Mouse (Mus musculus) urinary bladder, postnatal 25 days (tissue): ENCODE data around the gene Wfdc9.

Experiments used
- DNase-seq: peaks from one replicate; pipeline ENCODE4 v3.0.0; 2022; ENCODE audit warnings: low spot score

The Wfdc9 gene

GRCm38 (mm10) chr2:164656483-164656882 lies at the start of gene Wfdc9:
TSS of gene Wfdc9 (minus strand) at chr2:164656583.
- DNase-seq = no peak

- no peak for DNase-seq
Measured at GRCm38 (mm10) chr2:164705991-164706390, 49.6 kb upstream of the Wfdc9 start.

DNA sequence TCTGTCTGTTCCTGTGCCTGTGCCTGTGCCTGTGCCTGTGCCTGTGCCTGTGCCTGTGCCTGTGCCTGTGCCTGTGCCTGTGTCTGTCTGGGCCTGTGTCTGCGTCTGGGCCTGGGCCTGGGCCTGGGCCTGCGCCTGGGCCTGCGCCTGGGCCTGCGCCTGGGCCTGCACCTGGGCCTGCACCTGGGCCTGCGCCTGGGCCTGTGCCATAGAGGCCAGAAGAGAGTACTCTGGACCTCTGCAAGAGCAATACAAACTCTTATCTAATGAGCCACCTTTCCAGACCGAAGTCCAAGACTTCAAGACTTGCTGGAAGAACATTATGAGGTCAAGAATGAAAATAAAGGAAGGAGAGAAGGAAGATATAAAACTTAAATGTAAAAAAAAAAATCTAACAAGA lies 48.9 kb upstream of the Wfdc9 start:
- no peak for DNase-seq

- no peak for DNase-seq
Measured at GRCm38 (mm10) chr2:164704235-164704634, 47.9 kb upstream of the Wfdc9 start.

GRCm38 (mm10) chr2:164701761-164702160 lies 45.4 kb upstream of the Wfdc9 start:
- no peak for DNase-seq

- no peak for DNase-seq
Measured at GRCm38 (mm10) chr2:164700959-164701358, 44.6 kb upstream of the Wfdc9 start.

DNA sequence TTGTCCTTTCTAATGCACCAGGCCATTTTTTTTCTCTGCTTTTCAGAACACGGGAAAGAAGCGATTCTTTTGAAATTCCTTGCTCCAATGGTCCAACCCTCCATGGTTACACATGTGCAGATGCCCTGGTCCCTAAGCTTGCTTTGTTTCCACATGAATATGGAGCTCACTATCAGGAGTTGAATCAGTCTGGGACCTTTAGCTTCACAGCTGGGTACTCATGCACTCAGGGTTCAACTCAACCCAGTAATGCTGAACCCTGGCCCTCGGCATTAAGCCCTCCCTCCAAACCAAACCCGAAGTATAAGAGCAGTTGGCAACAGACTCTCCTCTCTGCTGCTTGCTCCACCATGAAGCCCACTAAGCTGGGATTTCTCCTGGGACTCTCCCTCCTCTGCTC lies 41.8 kb upstream of the Wfdc9 start, which contains the start of gene Spint4:
TSS of gene Spint4 (plus strand) at position 301 of the 400 bp plus-strand sequence.
- no peak for DNase-seq

DNA sequence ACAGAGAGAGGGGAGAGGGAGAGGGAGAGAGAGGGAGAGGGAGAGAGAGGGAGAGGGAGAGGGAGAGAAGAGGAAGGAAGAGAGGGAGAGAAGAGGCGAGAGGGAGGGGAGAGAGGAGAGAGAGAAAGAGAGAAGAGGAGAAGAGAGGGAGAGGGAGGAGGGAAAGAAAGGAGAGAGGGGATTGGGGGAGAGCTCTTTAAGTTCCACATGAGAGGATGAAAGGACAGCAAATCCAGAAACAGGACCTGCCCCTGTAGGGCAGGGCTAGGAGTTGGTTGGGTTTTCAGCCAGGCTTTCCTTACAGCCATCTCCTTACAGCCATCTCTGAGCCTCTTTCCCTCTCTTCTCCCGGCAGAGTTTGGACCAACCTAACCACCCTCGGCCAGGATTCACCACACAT lies 28.4 kb upstream of the Wfdc9 start, which contains the start of gene Wfdc13:
TSS of gene Wfdc13 (plus strand) at position 301 of the 400 bp plus-strand sequence.
- DNase-seq = no peak

- no peak for DNase-seq
Measured at GRCm38 (mm10) chr2:164679906-164680305, 23.5 kb upstream of the Wfdc9 start.

DNA sequence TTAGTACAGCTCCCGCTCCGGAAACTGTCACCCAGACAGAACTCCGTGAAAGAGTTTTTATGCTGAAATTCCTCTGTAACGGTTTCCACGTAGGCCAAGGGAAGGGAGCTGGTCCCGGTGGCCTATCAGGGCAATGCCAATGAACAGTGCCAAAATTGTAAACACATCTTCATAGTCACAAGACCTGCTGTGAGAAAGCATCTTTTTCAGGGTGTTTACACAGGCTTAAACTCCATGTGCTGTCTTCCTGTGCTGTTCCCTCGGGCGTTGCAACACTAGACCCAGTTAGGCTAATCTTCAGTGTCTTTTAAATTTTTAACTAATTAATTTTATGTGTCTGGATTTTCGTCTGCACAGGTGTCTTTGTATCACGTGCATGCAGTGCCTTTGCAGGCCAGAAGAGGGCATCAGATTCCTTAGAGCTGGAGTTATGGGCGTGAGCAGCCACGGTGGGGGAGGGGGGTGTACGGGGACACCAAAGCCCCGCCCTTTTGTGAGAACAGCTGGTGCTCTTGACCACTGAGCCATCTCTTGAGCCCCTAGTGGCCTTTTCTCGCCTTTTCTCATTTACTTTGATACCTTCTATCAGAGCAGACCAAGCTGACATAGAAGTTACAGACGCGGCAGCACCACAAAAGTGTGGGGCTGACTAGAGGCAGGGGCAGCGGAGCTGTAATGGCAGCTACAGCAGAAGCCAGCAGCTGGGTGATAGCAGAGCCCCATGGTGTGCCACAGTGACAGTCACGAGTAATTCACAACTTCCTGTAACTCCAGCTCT lies 22.7 kb upstream of the Wfdc9 start:
- peak; percentile 56 for DNase-seq

DNA sequence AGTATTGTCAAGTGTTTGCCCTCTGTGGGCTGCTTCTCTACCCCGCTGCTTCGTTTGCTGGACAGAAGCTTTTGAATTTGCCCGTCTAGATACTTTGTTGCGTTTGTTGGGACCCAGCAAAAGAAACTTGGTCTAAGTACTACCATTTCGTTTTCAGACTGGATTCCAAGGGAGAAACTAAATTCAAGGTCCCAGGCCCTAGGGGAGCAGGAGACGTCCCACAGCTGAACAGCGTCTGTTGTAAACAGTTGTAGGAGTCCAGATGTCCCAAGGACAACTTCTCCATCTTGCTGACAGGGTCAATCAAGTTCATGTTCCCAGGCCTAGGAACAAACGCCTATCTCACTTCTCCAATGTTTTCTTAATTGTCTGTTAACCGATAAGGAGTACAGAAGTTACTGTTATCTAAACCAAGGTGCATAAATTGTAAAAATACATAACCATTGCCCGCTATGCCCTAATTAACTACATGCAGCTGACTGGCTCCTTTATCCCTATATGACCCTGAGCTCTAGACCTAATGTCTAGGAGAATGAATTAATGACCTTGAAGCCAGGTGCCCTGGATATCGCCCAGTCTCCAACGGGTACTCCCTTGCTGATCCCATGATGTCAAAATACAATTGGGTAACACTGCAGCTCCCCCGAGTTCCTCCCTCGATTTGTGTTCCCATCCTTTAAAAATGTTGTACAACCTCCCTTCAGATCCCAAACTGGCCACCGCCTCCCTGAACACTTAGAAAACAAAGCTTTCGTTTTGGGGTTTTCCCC lies 20.7 kb upstream of the Wfdc9 start:
- DNase-seq = no peak

GRCm38 (mm10) chr2:164676103-164676502 lies 19.7 kb upstream of the Wfdc9 start:
- DNase-seq = no peak

GRCm38 (mm10) chr2:164673987-164674386 lies 17.6 kb upstream of the Wfdc9 start, which contains the start of gene Wfdc11:
TSS of gene Wfdc11 (minus strand) at chr2:164674087.
- no peak for DNase-seq

DNA sequence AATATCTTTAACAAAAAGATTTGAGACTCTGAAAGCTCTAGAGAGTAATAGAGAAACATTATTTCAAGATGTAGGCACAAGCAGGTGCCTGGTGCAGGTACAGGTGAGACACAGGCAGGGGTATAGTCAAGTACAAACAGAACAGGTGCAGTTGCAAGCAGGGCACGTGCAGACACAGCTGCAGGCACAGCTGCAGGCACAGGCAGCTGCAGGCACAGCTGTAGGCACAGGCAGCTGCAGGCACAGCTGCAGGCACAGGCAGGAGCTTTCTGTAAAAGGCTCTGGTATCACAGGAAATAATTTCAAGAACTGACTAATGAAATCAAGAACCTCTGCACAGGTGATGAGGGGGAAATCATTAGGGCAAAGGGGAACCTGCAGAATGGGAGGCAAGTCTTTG lies 14.6 kb upstream of the Wfdc9 start:
- no peak for DNase-seq

- DNase-seq = no peak
Measured at GRCm38 (mm10) chr2:164670261-164670660, 13.9 kb upstream of the Wfdc9 start.

- DNase-seq = no peak
Measured at GRCm38 (mm10) chr2:164664851-164665250, 8.5 kb upstream of the Wfdc9 start.

DNA sequence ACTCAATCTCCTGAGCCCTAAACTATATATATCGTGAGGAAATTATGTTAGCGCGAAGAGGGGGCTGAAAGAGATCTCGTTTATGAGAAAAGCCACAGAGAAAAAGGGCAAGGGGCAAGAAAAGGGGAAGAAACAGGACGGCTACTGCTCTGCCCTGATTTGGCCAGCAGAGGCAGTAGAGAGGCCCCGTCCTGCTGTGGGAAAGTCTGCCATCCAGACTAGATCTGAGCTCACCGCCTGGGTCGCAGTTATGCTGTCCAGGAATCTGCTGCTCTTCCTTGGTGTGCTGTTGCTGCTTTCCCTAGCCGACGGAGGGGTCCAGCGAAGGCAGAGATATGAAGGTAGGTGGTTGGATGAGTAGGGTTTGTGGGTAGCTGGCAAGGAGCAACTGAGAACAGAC lies 525 bp downstream of the Wfdc9 start, which contains the start of gene Wfdc10:
TSS of gene Wfdc10 (plus strand) at position 189 of the 400 bp plus-strand sequence.
- DNase-seq = peak; percentile 26

DNA sequence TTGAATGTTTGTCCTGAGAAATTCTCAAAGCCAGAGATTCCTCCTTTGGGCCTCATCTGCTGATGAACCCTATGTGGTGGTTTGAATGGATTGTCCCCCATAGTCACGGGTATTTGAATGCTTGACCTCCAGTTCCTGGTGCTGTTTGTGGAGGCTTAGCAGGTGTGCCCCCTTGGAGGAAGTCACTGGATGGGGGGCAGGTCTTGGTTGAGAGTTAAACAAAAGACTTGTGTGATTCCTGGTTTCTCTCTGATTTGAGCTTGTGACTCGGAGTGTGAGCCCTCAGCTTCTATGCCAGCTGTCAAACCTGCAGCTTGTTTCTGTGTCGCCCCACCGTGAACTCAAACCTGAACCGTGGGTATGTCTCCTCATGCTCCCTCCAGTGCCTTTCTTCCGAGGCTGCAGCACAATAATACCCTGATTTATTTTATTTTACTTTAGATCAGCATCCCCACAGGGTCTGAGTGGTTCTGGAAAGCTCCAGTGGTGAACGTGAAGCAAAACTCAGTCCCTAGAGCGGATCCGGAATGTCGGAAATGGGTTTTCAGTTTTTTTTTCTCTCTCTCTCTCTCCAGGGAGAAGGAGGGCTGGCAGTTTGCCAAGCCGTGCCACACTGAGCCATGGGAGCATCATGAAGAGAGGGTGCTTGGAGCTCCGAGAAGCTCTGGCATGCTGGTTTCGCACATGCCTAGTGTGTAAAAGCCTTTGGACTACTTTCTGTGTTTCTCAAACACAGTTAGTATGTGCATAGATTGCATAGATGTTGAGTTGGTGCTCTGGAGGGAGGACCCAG lies 14.3 kb downstream of the Wfdc9 start:
- no peak for DNase-seq

- no peak for DNase-seq
Measured at GRCm38 (mm10) chr2:164641129-164641528, 15.3 kb downstream of the Wfdc9 start.

- DNase-seq = no peak
Measured at GRCm38 (mm10) chr2:164638696-164639095, 17.7 kb downstream of the Wfdc9 start, which contains the start of gene Wfdc16. TSS of gene Wfdc16 (minus strand) at chr2:164638796.

- DNase-seq = no peak
Measured at GRCm38 (mm10) chr2:164635266-164635665, 21.1 kb downstream of the Wfdc9 start.

DNA sequence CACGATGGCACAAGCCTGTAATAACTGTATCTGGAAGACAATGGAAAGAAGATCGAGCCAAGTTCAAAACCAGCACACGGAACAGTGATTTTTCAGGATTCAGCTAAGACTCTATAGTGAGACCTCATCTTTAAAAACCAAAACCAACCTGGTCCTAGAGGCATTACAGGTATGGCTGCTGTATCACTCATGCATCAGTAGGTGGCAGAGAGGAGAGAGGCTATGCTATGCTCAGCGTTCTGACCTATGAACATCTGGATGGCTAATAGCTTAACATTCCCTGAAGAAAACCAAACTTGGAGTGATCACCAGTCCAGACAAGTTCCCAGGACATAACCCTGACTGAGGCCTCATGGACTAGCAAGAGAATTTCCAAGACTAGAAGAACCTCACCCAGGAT lies 34.6 kb downstream of the Wfdc9 start:
- DNase-seq = no peak
